23 mouse cellular contexts compared by ENCODE assay signal in the genomic region with DNA sequence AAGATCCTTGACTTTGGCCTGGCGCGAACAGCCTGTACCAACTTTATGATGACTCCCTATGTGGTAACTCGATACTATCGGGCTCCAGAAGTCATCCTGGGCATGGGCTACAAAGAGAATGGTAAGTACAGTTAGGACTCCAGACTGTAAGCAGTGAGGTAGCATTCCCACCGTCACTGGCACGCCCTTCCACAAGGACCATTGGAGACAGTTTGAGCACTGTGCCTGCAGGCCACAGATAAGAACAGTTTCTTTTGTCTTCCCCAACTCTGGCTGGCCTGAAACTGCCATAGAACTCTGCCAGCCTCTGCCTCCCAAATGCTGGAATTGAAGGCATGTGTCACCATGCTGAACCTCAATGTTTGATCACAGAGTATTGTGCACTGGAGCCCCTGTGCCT. TPM values are rescaled to one million over a fixed set of nuclear protein-coding genes. Genes with fewer than 3 reads are reported as not detected.
DNase-seq lines count a peak whose midpoint lies in the region; ATAC-seq and TF ChIP-seq lines count a peak whose summit lies in the region.
"Had no signal": no experiment of that assay in that cellular context is flagged by ENCODE, and none has a peak within 500 bp of the region (broad histone marks: within the 10 kb centered on the region; RNA-seq: fewer than 3 reads in every experiment).

No protein-coding gene starts in this region.

- TF ChIP-seq EP300 in liver, embryonic 14.5 days (IDR thresholded peaks at IDR 0.05; ENCODE audit: low read depth): peak; percentile 88

- no peak for TF ChIP-seq POLR2A in thymus, adult 2 months (IDR thresholded peaks at IDR 0.05; ENCODE audit: control insufficient read depth, extremely low read depth, insufficient read depth, low read length, poor library complexity)

- no peak for TF ChIP-seq CTCF in liver, embryonic 14.5 days (IDR thresholded peaks at IDR 0.05; ENCODE audit: low read depth)
- no peak for TF ChIP-seq CTCF in thymus, adult 2 months (IDR thresholded peaks at IDR 0.05; ENCODE audit: borderline replicate concordance, control insufficient read depth, extremely low read depth, insufficient read depth, low read length, poor library complexity)

- no peak for DNase-seq in heart, postnatal 10 days
- peak; percentile 61 to 65 (median 65) for DNase-seq in liver, embryonic 14.5 days (ENCODE audit: low read depth in 3 of 3, low spot score in 3 of 3)
- peak; percentile 24 for DNase-seq in testis, postnatal 14 days (ENCODE audit: low spot score)
- DNase-seq in thymus, adult 2 months: no peak
- no peak for DNase-seq in B cell, adult 2 months
- DNase-seq: adrenal gland, adult 2 months; cerebellum, adult 9-11 months; forebrain, postnatal 0 days; heart, adult 2 months; heart, postnatal 36 days; kidney, adult 9 months; kidney, postnatal 36 days; left cerebral cortex, postnatal 4 days; lung, postnatal 10 days; midbrain, embryonic 14.5 days; right cerebral cortex, postnatal 25 days had no signal

- 79% methylated on average over 6 of the region's 6 CpGs for WGBS in heart, embryonic 12.5 days
- 30% methylated on average over 6 of the region's 6 CpGs for WGBS in liver, embryonic 14.5 days (ENCODE audit: insufficient replicate concordance)
- whole genome bisulfite sequencing in thymus, adult 2 months: 96% methylated on average over 6 of the region's 6 CpGs

- ATAC-seq in heart, embryonic 12.5 days (ENCODE audit: insufficient number of reproducible peaks, low FRiP score): peak; percentile 77
- ATAC-seq in common myeloid progenitor, adult 5-6 weeks (replicated peaks; ENCODE audit: low read depth, poor library complexity, severe bottlenecking): peak; percentile 56
- ATAC-seq in liver, embryonic 14.5 days (ENCODE audit: insufficient read depth): peak; percentile 92

- no peak overlapping the region for H3K9ac ChIP-seq in heart, embryonic 12.5 days
- H3K9ac ChIP-seq in liver, embryonic 14.5 days (replicated peaks): 0 out of 2 replicates have a peak overlapping the region, but pooled peaks have one; percentile 21
- H3K9ac ChIP-seq: embryonic facial prominence, embryonic 13.5 days; forebrain, postnatal 0 days; hindbrain, embryonic 14.5 days; neural tube, embryonic 13.5 days had no signal

- H3K4me1 ChIP-seq in heart, embryonic 12.5 days (replicated peaks): peaks cover 16% of the 10 kb centered on the region
- H3K4me1 ChIP-seq in liver, embryonic 14.5 days (replicated peaks; ENCODE audit: control insufficient read depth in 2 of 2, insufficient read depth in 2 of 2, low read length in 1 of 2): peaks cover 16% of the 10 kb centered on the region in 2 experiments
- H3K4me1 ChIP-seq in thymus, adult 2 months (replicated peaks; ENCODE audit: control insufficient read depth, insufficient read depth, low read length): no peaks in the 10 kb centered on the region

- intact Hi-C loops in heart, postnatal 10 days (cut with DNase I): no loop called here

- peaks cover 39% of the 10 kb centered on the region for H3K36me3 ChIP-seq in heart, embryonic 12.5 days
- peaks cover 5% of the 10 kb centered on the region for H3K36me3 ChIP-seq in liver, embryonic 14.5 days (replicated peaks; ENCODE audit: control insufficient read depth, insufficient read depth, low read depth)
- peaks cover 47% of the 10 kb centered on the region for H3K36me3 ChIP-seq in thymus, adult 2 months (ENCODE audit: control insufficient read depth, insufficient read depth, low read length)

- no peak overlapping the region for H3K4me3 ChIP-seq in heart, embryonic 12.5 days
- H3K4me3 ChIP-seq in liver, embryonic 14.5 days (ENCODE audit: insufficient read depth in 1 of 2, low read depth in 2 of 2, low read length in 2 of 2): no peak overlapping the region
- H3K4me3 ChIP-seq in thymus, adult 2 months (ENCODE audit: control insufficient read depth, insufficient read depth, low read length): no peak overlapping the region
- H3K4me3 ChIP-seq: embryonic facial prominence, embryonic 13.5 days; heart, adult 2 months; left cerebral cortex, adult 2 months; neural tube, embryonic 13.5 days had no signal

- H3K9me3 ChIP-seq in heart, embryonic 12.5 days (replicated peaks): no peaks in the 10 kb centered on the region
- H3K9me3 ChIP-seq in liver, embryonic 14.5 days (ENCODE audit: control insufficient read depth, low read length): no peaks in the 10 kb centered on the region
- H3K9me3 ChIP-seq: embryonic facial prominence, embryonic 13.5 days; neural tube, embryonic 13.5 days had no signal

- no peaks in the 10 kb centered on the region for H3K27me3 ChIP-seq in heart, embryonic 12.5 days (replicated peaks)
- H3K27me3 ChIP-seq in liver, embryonic 14.5 days (ENCODE audit: control insufficient read depth, insufficient read depth, low read length): no peaks in the 10 kb centered on the region
- no peaks in the 10 kb centered on the region for H3K27me3 ChIP-seq in thymus, adult 2 months (ENCODE audit: control insufficient read depth, insufficient read depth, low read length)
- H3K27me3 ChIP-seq: embryonic facial prominence, embryonic 13.5 days; neural tube, embryonic 13.5 days had no signal

- no peak overlapping the region for H3K27ac ChIP-seq in heart, embryonic 12.5 days (ENCODE audit: poor library complexity, severe bottlenecking)
- peak overlapping the region; percentile 62 for H3K27ac ChIP-seq in liver, embryonic 14.5 days
- H3K27ac ChIP-seq in thymus, adult 2 months (ENCODE audit: control insufficient read depth, insufficient read depth, low read length): no peak overlapping the region
- H3K27ac ChIP-seq: embryonic facial prominence, embryonic 13.5 days; heart, adult 2 months; hindbrain, embryonic 14.5 days; left cerebral cortex, adult 2 months; neural tube, embryonic 13.5 days had no signal

- H3K4me2 ChIP-seq in heart, embryonic 12.5 days: no peak overlapping the region
- H3K4me2 ChIP-seq in liver, embryonic 14.5 days (ENCODE audit: low read depth): 0 out of 2 replicates have a peak overlapping the region, but pooled peaks have one; percentile 6
- H3K4me2 ChIP-seq: embryonic facial prominence, embryonic 13.5 days; hindbrain, embryonic 14.5 days; neural tube, embryonic 13.5 days had no signal

RNA-seq across cellular contexts. Expression of gene Mapk9, which starts 26.2 kb away (rescaled TPM):
- 37.3 and 39.4 TPM in 2 replicates for polyA plus RNA-seq in heart, embryonic 12.5 days (2016; fragmentation: Nextera tagmentation; extraction: Ambion mirVana)
- total RNA-seq in heart, postnatal 10 days (2021): 10 to 100 TPM; 47.5 to 53.5 TPM
- total RNA-seq in common myeloid progenitor, adult 5-6 weeks (2017): 51.6 and 60.3 TPM in 2 replicates
- 8.1 and 11.9 TPM in 2 replicates for polyA plus RNA-seq in liver, embryonic 14.5 days (2012; rRNA removed)
- 18.5 and 20.2 TPM in 2 replicates for polyA plus RNA-seq in liver, embryonic 14.5 days (2014; fragmentation: Nextera tagmentation; extraction: Ambion mirVana)
- polyA plus RNA-seq in thymus, adult 2 months (2012; rRNA removed): 30.1 and 34.9 TPM in 2 replicates

RNA-seq across cellular contexts. Expression of gene Rasgef1c, which starts 28.9 kb away (rescaled TPM):
- polyA plus RNA-seq in heart, embryonic 12.5 days (2016; fragmentation: Nextera tagmentation; extraction: Ambion mirVana): 0.18 and 0.19 TPM in 2 replicates
- total RNA-seq in heart, postnatal 10 days (2021): under 1 TPM in 1 of 2 experiments, not detected in 1; 0.29 TPM
- 0.59 and 0.68 TPM in 2 replicates for total RNA-seq in common myeloid progenitor, adult 5-6 weeks (2017)
- polyA plus RNA-seq in liver, embryonic 14.5 days (2012; rRNA removed): 0.04 TPM in 1 of 2 replicates, not detected in the other
- not detected in 2 replicates for polyA plus RNA-seq in liver, embryonic 14.5 days (2014; fragmentation: Nextera tagmentation; extraction: Ambion mirVana)
- polyA plus RNA-seq in thymus, adult 2 months (2012; rRNA removed): 0.11 and 0.13 TPM in 2 replicates
- total RNA-seq: liver, adult 2 months had no signal
- polyA plus RNA-seq: liver, adult 2 months had no signal

Comparison
In these comparisons a context has a peak if more than half of its experiments do, and no peak if none do; other contexts are left out.
1. DNase-seq: peak in liver, embryonic 14.5 days (3 of 3) and testis, postnatal 14 days (single experiment); none in heart, postnatal 10 days (0 of 2), thymus, adult 2 months (single experiment) and B cell, adult 2 months (0 of 2).
2. Peak in every context shown above with its lines, with median percentiles within 50 percentile points of each other: ATAC-seq.